Mouse (Mus musculus): ENCODE measurements at regions not wholly inside any gene's neighbourhood (a gene's known extent, or its start where the extent isn't known, plus 50 kb on each side); places are given as distances from the start of the nearest gene placed in this dataset.

DNA sequence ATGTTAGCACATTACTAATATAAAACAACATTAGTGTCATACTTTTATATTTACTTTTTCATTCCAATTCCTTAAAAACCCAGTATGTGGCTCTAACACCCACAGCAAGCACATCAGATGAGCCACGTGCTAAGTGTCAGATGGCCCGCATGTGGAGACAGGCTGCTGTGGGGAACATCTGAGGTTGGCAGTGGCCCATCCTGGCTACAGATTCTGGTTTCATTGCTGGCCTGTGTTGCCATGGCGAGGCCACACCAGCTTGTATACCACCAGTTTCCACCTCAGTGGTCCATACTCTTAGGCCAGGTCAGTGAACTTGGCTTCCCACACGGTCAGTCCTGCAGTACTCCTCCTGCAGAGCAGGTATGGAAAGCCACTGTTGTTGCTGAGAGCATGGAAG is 192.1 kb downstream of the Prdm2 start:
- Histone ChIP-seq H3K4me2 (no peak overlapping the region), H3K27me3 (peaks cover 38% of the 10 kb centered on the region), H3K4me3 (no peak overlapping the region), H3K9ac (no peak overlapping the region), H3K36me3 (no peaks in the 10 kb centered on the region), H3K27ac (no peak overlapping the region), H3K4me1 (replicated peaks) (no peaks in the 10 kb centered on the region), H3K9me3 (replicated peaks) (no peaks in the 10 kb centered on the region)
- ATAC-seq (replicated peaks; ENCODE audit: insufficient number of reproducible peaks, insufficient read depth, low FRiP score, low read depth) = no peak
- WGBS = 66% methylated on average over 4 of the region's 4 CpGs

DNA sequence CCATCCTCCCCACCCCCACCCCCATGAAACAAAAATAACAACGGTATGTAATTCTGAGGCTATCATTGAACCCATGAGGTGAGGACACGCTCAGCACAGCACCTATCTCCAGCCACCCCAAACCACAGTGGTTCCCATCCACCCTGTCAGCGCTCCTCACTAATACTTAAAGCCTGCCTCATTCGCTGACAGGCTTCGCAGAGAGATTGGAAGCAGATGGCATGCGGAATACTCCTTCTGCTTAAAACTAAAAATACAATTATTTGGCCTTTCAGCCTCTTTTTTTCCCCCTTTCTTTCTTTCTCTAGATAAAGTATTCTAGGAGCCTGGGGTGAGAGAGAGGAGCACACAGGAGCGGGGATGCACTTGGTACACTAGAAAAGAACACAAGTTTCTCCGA is 199.9 kb downstream of the Prdm2 start:
- no peak overlapping the region for H3K9ac ChIP-seq
- H3K27me3 ChIP-seq = peaks cover 44% of the 10 kb centered on the region
- H3K4me1 ChIP-seq (replicated peaks) = no peaks in the 10 kb centered on the region; the same call in 1 of the 2 replicates
- no peak overlapping the region for H3K4me2 ChIP-seq
- no peak overlapping the region for H3K27ac ChIP-seq
- ATAC-seq (replicated peaks; ENCODE audit: insufficient number of reproducible peaks, insufficient read depth, low FRiP score, low read depth) = no peak
- no peaks in the 10 kb centered on the region for H3K9me3 ChIP-seq (replicated peaks)
- no peaks in the 10 kb centered on the region for H3K36me3 ChIP-seq
- 54% methylated on average over 8 of the region's 8 CpGs for WGBS
- H3K4me3 ChIP-seq = no peak overlapping the region

DNA sequence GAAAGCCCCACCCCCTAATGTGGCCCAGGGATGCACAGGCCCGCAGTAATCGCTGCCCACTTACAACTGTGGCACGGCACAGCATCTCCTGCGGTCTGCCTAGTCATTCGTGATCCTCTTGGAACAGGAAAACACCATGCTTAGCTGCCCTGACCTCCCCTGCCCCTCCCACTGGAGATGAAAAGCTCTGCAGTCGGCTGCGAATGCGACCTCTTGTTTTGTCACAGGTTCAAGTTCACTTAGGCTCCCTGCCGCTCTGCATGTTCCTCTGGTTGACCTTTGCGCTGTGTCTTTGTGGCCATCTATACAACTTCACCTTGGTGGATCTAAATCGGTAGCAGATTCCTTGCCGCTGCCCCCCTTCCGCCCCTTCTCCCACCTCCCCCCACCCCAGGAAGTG is 210.8 kb downstream of the Prdm2 start:
- Histone ChIP-seq H3K4me2 (no peak overlapping the region), H3K27ac (no peak overlapping the region), H3K27me3 (peaks cover 13% of the 10 kb centered on the region; the same call in 1 of the 2 replicates), H3K4me1 (replicated peaks) (no peaks in the 10 kb centered on the region), H3K9ac (no peak overlapping the region), H3K4me3 (no peak overlapping the region), H3K36me3 (no peaks in the 10 kb centered on the region), H3K9me3 (replicated peaks) (no peaks in the 10 kb centered on the region)
- WGBS = 39% methylated on average over 13 of the region's 13 CpGs
- ATAC-seq (replicated peaks; ENCODE audit: insufficient number of reproducible peaks, insufficient read depth, low FRiP score, low read depth) = no peak

DNA sequence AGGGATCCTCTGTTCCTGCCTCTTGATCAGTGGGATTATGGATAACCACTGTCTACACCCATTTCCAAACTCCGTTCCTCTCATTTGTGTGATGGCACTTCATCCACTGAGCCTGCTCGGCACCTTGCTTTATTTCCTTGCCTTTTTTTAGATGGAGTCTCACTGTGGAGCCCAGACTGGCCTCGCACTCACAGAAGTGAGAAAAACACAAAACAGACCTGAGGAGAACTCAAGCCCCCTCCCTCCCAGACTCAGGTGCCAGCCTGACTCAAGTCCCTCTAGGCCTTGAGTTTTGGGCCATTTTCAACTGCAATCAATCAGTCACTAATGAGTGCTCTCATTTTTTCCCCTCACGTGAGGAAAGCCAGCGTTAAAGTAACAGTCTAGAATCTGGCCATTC is 211.3 kb downstream of the Prdm2 start:
- Histone ChIP-seq H3K4me1 (replicated peaks) (no peaks in the 10 kb centered on the region), H3K36me3 (no peaks in the 10 kb centered on the region), H3K9ac (no peak overlapping the region), H3K27me3 (peaks cover 13% of the 10 kb centered on the region; the same call in 1 of the 2 replicates), H3K4me2 (no peak overlapping the region), H3K4me3 (no peak overlapping the region), H3K27ac (no peak overlapping the region), H3K9me3 (replicated peaks) (no peaks in the 10 kb centered on the region)
- ATAC-seq (replicated peaks; ENCODE audit: insufficient number of reproducible peaks, insufficient read depth, low FRiP score, low read depth) = no peak
- 51% methylated on average over 5 of the region's 5 CpGs for WGBS

DNA sequence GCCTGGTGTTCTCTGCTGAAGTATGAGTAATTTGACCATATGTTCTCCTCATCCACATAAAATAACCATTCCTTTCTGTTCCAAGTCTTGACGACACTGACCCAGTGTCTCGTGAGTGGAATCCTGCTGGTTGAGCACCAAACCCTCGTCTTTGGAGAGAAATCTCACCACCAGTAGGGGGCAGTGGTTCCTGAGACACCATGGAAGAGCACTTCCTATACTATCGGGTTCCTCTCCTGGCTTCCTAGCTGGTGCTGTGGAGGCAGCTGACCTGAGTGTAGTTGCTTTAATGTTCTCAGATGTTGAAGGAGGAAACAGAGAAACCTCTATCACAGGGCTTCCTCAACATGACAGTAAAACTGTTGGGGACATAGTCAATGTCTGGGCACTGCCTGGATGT is 216.4 kb downstream of the Prdm2 start:
- H3K27ac ChIP-seq = no peak overlapping the region
- no peak overlapping the region for H3K4me3 ChIP-seq
- WGBS = 63% methylated on average over 4 of the region's 4 CpGs
- H3K4me2 ChIP-seq = no peak overlapping the region
- H3K36me3 ChIP-seq = no peaks in the 10 kb centered on the region
- no peak for ATAC-seq (replicated peaks; ENCODE audit: insufficient number of reproducible peaks, insufficient read depth, low FRiP score, low read depth)
- H3K4me1 ChIP-seq (replicated peaks) = no peaks in the 10 kb centered on the region
- H3K9ac ChIP-seq = no peak overlapping the region
- no peaks in the 10 kb centered on the region for H3K9me3 ChIP-seq (replicated peaks)
- H3K27me3 ChIP-seq = no peaks in the 10 kb centered on the region

DNA sequence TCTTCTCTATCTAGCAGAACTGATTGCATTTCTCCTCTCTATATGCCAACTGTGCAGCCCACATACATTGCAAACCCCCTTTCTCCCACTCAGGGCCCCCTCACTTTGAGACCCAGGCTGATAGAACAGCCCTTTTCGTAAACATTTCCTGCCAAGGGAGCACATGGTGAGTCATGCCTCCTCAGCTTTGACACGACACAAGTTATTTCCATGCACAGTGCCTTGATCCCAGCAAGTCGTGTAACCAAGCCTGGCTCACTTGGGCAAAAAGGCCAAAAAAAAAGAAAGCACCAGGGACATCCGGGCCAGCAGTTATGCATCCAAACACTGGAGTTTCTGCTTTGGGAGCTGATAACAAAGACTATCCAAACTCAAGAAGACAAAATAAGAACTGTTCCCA is 221.4 kb downstream of the Prdm2 start:
- no peak overlapping the region for H3K4me2 ChIP-seq
- H3K4me3 ChIP-seq = no peak overlapping the region
- H3K27ac ChIP-seq = no peak overlapping the region
- no peak for ATAC-seq (replicated peaks; ENCODE audit: insufficient number of reproducible peaks, insufficient read depth, low FRiP score, low read depth)
- H3K4me1 ChIP-seq (replicated peaks) = 0 out of 2 replicates have a peak, but pooled peaks cover 2% of the 10 kb centered on the region
- no peak overlapping the region for H3K9ac ChIP-seq
- H3K36me3 ChIP-seq = no peaks in the 10 kb centered on the region
- 0 out of 2 replicates have a peak, but pooled peaks cover 9% of the 10 kb centered on the region for H3K27me3 ChIP-seq
- H3K9me3 ChIP-seq (replicated peaks) = no peaks in the 10 kb centered on the region
- 35% methylated on average over 4 of the region's 4 CpGs for WGBS

DNA sequence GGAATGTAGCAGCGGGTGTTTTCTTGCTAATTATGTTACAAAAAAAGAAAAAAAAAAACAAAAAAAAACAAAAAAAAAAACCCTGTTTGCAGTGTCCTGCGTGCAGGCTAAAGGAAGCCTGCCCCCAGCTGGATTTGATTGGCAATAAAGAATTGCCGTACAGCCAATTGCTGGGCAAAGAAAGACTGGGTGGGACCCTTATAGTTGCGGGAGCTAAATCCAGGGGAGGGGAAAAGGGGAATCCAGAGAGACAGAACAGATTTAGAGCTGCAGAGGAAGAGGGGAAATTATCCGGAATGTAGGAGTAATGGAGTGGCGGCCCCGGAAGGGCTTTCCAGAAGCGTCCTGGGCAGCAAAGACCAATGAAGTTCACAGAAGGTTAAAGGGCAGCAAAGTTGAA is 223.6 kb downstream of the Prdm2 start:
- no peak overlapping the region for H3K27ac ChIP-seq
- no peak overlapping the region for H3K4me3 ChIP-seq
- H3K27me3 ChIP-seq = 0 out of 2 replicates have a peak, but pooled peaks cover 9% of the 10 kb centered on the region
- H3K9me3 ChIP-seq (replicated peaks) = no peaks in the 10 kb centered on the region
- no peak overlapping the region for H3K9ac ChIP-seq
- H3K4me2 ChIP-seq = peak overlapping the region; percentile 37; the same call in 1 of the 2 replicates
- no peak for ATAC-seq (replicated peaks; ENCODE audit: insufficient number of reproducible peaks, insufficient read depth, low FRiP score, low read depth)
- H3K4me1 ChIP-seq (replicated peaks) = 0 out of 2 replicates have a peak, but pooled peaks cover 2% of the 10 kb centered on the region
- 6% methylated on average over 8 of the region's 8 CpGs for WGBS
- H3K36me3 ChIP-seq = no peaks in the 10 kb centered on the region

DNA sequence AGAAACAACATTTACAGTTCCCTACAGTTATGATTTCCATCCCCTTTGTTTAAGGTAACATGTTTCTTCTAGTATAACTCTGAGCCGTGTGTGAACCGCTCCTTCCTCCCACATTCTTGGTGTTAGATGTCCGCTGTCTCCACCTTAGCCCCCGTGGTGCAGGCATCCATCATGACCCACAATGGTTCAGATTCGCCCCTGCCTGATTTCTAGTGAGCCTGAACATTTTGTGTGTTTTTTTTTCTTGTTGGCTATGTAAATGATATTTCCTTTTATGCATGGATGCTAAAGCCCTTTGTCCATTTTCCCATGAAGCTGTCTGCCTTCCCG is 229.5 kb downstream of the Prdm2 start:
- H3K27ac ChIP-seq = no peak overlapping the region
- WGBS = 61% methylated on average over 6 of the region's 6 CpGs

DNA sequence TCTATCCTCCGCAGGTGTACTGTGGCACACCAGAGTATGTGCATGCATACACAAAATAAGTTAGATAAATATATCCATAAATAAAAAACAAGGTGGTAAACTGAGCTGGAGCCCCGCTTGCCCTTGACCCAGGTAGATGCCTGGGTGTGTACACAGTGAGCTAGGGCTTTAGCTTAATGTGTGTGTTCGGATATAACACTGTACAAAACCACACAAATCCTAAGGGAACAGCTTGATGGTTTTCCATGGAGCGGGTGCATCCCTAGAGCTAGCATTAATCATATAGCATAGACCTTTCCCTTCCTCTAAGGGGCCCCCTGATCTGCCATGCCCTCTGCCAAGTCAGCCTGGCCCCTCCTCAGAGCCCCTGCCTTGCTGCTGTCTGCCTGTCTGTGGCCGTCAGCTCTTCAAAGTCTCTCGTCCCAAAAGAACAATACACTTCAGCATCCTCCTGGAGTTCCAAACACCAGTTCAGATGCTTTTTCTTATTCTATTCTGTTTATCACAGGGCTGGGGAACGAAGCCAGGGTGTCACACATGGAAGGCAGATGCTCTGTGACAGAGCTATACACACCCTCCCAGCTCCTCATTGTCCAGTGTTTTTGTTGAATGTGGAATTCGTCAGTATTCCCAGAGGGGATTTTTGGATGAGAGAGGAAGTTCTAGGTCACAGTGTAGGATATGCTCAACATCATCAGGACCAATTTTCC is 230.1 kb downstream of the Prdm2 start:
- no peak for ATAC-seq (replicated peaks; ENCODE audit: insufficient number of reproducible peaks, insufficient read depth, low FRiP score, low read depth)
- Histone ChIP-seq H3K27me3 (no peaks in the 10 kb centered on the region), H3K36me3 (no peaks in the 10 kb centered on the region), H3K9ac (no peak overlapping the region), H3K27ac (no peak overlapping the region), H3K4me2 (no peak overlapping the region), H3K4me1 (replicated peaks) (no peaks in the 10 kb centered on the region), H3K9me3 (replicated peaks) (no peaks in the 10 kb centered on the region), H3K4me3 (no peak overlapping the region)
- 60% methylated on average over 8 of the region's 8 CpGs for WGBS

More for the DNA sequence above, 229.5 kb downstream of the Prdm2 start:
- Histone ChIP-seq H3K4me2 (no peak overlapping the region), H3K27me3 (0 out of 2 replicates have a peak, but pooled peaks cover 2% of the 10 kb centered on the region), H3K4me3 (no peak overlapping the region), H3K36me3 (no peaks in the 10 kb centered on the region), H3K4me1 (replicated peaks) (no peaks in the 10 kb centered on the region), H3K9me3 (replicated peaks) (no peaks in the 10 kb centered on the region), H3K9ac (no peak overlapping the region)
- ATAC-seq (replicated peaks; ENCODE audit: insufficient number of reproducible peaks, insufficient read depth, low FRiP score, low read depth) = no peak

DNA sequence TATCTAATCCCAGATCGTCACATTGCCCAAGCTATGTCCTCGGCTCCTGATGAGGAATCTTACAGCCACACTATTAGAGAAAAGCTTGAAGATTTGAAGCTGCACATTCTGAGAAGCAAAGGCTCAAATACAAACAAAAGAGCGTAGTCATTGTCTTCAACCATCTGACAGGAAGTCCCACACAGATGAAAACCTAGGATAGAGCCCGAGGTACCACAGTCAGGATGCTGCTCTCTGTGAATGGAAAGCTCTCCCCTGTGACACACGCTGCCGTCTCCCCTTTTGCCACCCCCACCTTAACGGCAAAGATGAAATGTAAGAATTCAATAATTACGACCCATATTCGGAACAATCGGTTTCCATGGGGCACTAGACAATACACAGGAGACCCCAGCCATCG is 237.2 kb downstream of the Prdm2 start:
- 76% methylated on average over 11 of the region's 11 CpGs for WGBS

DNA sequence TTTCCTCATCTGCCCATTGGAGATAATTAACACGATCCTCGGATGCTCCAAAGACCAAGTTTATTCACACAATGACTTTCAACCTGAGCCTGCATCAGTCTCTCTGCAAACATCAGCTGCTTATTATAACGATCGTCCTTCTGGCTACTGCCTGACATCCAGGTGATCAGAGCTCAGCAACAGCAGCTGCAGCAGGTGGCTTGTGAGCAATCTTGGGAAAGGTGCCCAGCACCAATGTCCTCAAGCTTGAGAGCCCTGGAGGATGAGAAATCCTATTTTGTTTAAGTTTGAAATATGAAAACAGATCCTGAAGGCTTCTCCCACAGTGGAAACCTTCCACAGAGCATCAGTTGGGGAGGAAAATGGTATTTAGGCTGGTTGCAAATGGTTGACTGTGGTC is 242.8 kb downstream of the Prdm2 start:
- H3K27me3 ChIP-seq = no peaks in the 10 kb centered on the region
- H3K36me3 ChIP-seq = no peaks in the 10 kb centered on the region
- no peak overlapping the region for H3K4me3 ChIP-seq
- 82% methylated on average over 4 of the region's 4 CpGs for WGBS
- no peaks in the 10 kb centered on the region for H3K4me1 ChIP-seq (replicated peaks)
- no peak overlapping the region for H3K9ac ChIP-seq
- H3K9me3 ChIP-seq (replicated peaks) = no peaks in the 10 kb centered on the region
- ATAC-seq (replicated peaks; ENCODE audit: insufficient number of reproducible peaks, insufficient read depth, low FRiP score, low read depth) = no peak
- no peak overlapping the region for H3K4me2 ChIP-seq
- no peak overlapping the region for H3K27ac ChIP-seq

More for the DNA sequence above, 237.2 kb downstream of the Prdm2 start:
- no peak overlapping the region for H3K4me3 ChIP-seq
- H3K9ac ChIP-seq = no peak overlapping the region
- H3K4me1 ChIP-seq (replicated peaks) = no peaks in the 10 kb centered on the region
- H3K4me2 ChIP-seq = no peak overlapping the region
- H3K27ac ChIP-seq = no peak overlapping the region
- no peak for ATAC-seq (replicated peaks; ENCODE audit: insufficient number of reproducible peaks, insufficient read depth, low FRiP score, low read depth)
- H3K9me3 ChIP-seq (replicated peaks) = no peaks in the 10 kb centered on the region
- H3K27me3 ChIP-seq = no peaks in the 10 kb centered on the region
- H3K36me3 ChIP-seq = no peaks in the 10 kb centered on the region

DNA sequence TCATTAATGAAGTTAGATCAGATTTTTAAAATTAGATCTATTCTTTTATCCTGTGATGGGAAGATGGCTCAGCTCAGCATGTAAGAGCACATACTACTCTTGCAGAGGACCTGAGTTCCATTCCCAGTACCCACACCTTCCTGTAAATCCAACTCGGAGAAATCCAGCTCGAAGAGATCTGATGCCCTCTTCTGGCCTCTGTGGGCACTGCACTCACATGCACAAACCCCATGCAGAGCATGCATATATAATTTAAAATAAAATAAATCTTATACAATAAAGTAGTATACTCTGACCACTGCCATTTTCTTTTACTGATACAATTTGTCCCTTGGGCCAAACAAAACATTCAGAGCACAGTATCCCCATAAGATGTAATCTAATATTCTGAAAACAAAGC is 245.2 kb downstream of the Prdm2 start:
- Histone ChIP-seq H3K36me3 (no peaks in the 10 kb centered on the region), H3K4me3 (no peak overlapping the region), H3K27ac (no peak overlapping the region), H3K4me2 (no peak overlapping the region), H3K9ac (no peak overlapping the region), H3K27me3 (no peaks in the 10 kb centered on the region), H3K9me3 (replicated peaks) (no peaks in the 10 kb centered on the region), H3K4me1 (replicated peaks) (no peaks in the 10 kb centered on the region)
- no peak for ATAC-seq (replicated peaks; ENCODE audit: insufficient number of reproducible peaks, insufficient read depth, low FRiP score, low read depth)
- WGBS = 92% methylated on average over 2 of the region's 2 CpGs
